Mouse (Mus musculus): ENCODE measurements at regions not wholly inside any gene's neighbourhood (a gene's known extent, or its start where the extent isn't known, plus 50 kb on each side); places are given as distances from the start of the nearest gene placed in this dataset.

DNA sequence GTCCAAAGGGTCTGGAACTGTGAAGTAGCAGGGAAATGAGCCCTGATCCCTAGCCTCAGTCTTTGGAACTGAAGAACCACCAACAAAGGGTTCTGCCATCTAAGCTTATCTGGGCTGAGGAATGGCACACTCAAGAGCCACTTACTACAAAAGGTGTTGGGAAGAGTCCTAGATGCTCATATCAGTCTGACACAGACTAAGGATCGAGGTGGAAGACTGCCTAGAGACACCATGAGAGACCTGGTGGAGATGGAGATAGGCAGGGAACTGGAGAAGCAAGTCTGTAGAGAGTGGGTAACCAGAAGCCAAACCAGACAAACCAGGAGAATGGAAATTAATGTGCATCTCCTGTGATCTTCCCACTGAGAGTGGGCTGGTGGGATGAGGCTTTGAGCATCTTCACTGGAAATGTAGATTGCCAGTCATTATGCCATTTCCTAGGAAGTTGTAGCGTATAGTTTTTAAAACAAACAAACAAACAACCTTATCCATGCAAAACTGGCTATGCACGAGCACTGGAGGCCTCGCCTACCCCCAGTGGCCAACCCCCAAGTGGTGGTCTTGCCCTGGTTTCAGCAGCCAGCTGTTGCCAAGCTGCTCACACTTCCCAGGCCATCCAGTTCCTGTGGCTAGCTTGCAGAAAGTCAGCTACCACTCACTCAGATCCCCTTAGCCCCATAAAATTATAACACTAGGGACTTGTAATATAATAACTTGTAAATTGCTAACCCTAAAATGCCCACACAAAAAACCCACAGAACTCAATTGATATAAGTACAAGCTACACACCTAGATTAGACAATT, 136.2 kb upstream of the Meis1 start:
- Histone ChIP-seq H3K27me3 (no peaks in the 10 kb centered on the region), H3K9ac (no peak overlapping the region), H3K4me2 (no peak overlapping the region), H3K4me3 (replicated peaks) (no peak overlapping the region), H3K36me3 (replicated peaks) (no peaks in the 10 kb centered on the region), H3K9me3 (no peaks in the 10 kb centered on the region), H3K4me1 (peaks cover 7% of the 10 kb centered on the region; the same call in 1 of the 2 replicates), H3K27ac (no peak overlapping the region)
- ATAC-seq (ENCODE audit: low FRiP score) = no peak
- WGBS = 90% methylated on average over 4 of the region's 4 CpGs

DNA sequence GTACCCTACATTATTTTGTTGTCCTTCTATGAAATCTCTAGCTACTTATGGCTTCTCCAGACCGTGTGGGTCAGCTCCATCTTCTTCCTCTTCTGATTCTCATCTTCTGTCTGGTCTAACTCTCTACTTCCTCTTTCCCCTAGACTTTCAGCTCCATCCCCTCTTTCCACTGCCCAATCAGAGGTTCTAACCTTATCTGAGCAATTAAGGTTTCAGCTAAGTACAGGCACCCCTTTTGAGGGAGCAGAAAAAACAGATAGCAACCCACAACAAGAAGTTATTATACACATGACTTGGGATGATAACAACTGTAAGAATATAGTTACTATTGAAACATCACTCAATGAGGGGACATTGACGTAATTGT, 136.8 kb upstream of the Meis1 start:
- Histone ChIP-seq H3K4me3 (replicated peaks) (no peak overlapping the region), H3K9ac (no peak overlapping the region), H3K9me3 (no peaks in the 10 kb centered on the region), H3K4me1 (peaks cover 7% of the 10 kb centered on the region; the same call in 1 of the 2 replicates), H3K36me3 (replicated peaks) (no peaks in the 10 kb centered on the region), H3K27ac (no peak overlapping the region), H3K4me2 (no peak overlapping the region), H3K27me3 (no peaks in the 10 kb centered on the region)
- 85% methylated on average over 2 of the region's 2 CpGs for WGBS
- no peak for ATAC-seq (ENCODE audit: low FRiP score)

DNA sequence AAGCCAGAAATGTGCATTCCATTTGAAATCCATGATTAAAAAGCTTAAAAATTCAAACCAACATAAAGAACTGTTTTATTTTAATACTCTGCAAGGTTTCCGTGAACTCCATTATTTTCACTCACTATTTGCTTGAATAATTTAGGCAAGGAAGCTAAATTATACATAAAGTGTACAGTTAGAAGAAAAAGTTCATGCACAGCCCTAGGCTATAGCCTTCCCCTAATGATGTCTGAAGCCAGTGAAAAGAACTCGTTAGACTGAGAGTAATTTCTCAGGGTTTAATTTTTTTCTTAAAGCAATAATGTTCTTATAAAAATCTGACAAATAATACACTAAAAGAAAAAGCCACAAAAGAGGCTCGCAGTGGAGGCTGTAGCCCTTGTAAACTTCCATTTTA, 141.4 kb upstream of the Meis1 start:
- Histone ChIP-seq H3K9me3 (no peaks in the 10 kb centered on the region), H3K27ac (no peak overlapping the region), H3K27me3 (no peaks in the 10 kb centered on the region), H3K36me3 (replicated peaks) (no peaks in the 10 kb centered on the region), H3K4me1 (peaks cover 7% of the 10 kb centered on the region; the same call in 1 of the 2 replicates), H3K4me2 (no peak overlapping the region), H3K4me3 (replicated peaks) (no peak overlapping the region), H3K9ac (no peak overlapping the region)
- no peak for ATAC-seq (ENCODE audit: low FRiP score)
- WGBS = 38% methylated on average over 3 of the region's 3 CpGs

DNA sequence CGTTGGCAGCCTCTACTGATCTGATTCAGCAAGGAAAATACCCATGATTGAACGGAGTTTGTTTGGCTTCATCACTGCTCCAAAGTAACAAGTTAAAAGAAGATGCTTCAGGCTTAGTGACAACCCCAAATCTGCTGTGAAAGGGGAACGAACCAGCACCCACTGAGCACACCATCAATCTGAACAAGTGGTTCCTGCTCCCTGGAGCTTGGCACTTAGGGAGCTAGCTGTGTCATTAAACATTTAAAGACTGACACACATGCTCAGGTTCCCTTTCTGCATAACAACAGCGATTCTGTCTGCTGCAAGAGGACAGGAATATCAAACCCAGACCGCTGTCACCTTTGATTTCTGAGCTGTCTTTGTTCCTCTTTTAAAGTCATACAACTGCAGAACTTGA, 141.9 kb upstream of the Meis1 start:
- Histone ChIP-seq H3K9me3 (no peaks in the 10 kb centered on the region), H3K4me3 (replicated peaks) (no peak overlapping the region), H3K9ac (no peak overlapping the region), H3K27ac (no peak overlapping the region), H3K27me3 (no peaks in the 10 kb centered on the region), H3K36me3 (replicated peaks) (no peaks in the 10 kb centered on the region), H3K4me1 (peaks cover 7% of the 10 kb centered on the region; the same call in 1 of the 2 replicates), H3K4me2 (no peak overlapping the region)
- 30% methylated on average over 5 of the region's 5 CpGs for WGBS
- no peak for ATAC-seq (ENCODE audit: low FRiP score)

DNA sequence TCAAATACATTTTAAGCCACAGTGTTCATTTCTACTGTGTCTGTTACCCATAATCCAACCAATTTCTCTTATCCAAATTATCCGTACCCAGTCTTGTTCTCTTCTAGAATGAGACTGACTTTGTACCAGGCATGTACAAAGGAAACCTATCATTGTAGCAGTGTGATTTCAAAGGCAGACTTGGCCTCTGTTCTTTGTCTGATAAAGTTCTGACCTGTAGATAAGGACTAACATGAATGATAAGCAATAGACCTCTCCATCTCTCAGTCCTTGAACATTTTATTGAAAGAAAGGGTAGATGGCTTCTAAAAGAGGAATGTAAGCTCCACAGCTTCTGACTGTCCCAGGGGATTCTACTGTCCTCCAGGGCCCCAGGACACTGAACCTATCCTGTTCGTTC, 152.2 kb upstream of the Meis1 start:
- WGBS = 89% methylated on average over 2 of the region's 2 CpGs
- no peak for ATAC-seq (ENCODE audit: low FRiP score)
- Histone ChIP-seq H3K9ac (no peak overlapping the region), H3K9me3 (no peaks in the 10 kb centered on the region), H3K36me3 (replicated peaks) (no peaks in the 10 kb centered on the region), H3K4me1 (peaks cover 4% of the 10 kb centered on the region), H3K4me3 (replicated peaks) (no peak overlapping the region), H3K27me3 (no peaks in the 10 kb centered on the region), H3K4me2 (no peak overlapping the region), H3K27ac (no peak overlapping the region)

DNA sequence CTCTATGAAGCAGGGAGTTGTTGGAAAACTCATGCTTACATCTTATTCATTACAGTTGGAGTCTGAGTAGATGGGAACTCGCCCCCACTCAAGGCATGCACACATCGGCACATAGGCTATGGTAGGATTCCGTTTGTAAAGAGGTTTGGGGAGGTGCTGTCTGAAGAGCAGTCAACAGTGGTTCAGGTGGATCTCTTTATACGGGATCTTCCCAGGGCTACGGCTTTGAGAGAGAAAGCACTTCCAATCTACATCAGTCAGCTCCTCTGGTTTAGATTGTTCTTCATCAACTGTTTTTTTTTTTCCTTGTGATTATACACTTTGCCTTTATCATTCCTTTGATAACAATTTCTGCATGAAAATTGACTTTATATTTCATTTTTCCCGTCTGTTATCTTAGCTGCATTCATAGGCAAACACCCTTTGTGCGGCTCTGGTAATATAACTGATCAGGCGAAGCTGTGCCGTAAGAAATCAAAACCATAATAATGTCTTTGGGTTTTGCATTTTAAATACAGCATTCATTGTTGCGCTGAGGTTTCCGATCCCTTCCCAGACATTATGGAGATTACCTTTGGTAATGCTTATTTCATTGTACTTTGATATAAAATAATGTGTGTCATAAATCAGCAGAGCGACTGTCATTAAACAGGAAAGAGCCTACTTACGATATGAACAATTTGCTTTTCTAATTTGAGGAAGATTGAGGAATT, 155.7 kb upstream of the Meis1 start:
- no peaks in the 10 kb centered on the region for H3K27me3 ChIP-seq
- no peak overlapping the region for H3K4me2 ChIP-seq
- WGBS = 87% methylated on average over 13 of the region's 13 CpGs
- no peaks in the 10 kb centered on the region for H3K9me3 ChIP-seq
- ATAC-seq (ENCODE audit: low FRiP score) = no peak
- H3K4me1 ChIP-seq = peaks cover 4% of the 10 kb centered on the region
- no peak overlapping the region for H3K4me3 ChIP-seq (replicated peaks)
- no peaks in the 10 kb centered on the region for H3K36me3 ChIP-seq (replicated peaks)
- no peak overlapping the region for H3K9ac ChIP-seq
- H3K27ac ChIP-seq = no peak overlapping the region

DNA sequence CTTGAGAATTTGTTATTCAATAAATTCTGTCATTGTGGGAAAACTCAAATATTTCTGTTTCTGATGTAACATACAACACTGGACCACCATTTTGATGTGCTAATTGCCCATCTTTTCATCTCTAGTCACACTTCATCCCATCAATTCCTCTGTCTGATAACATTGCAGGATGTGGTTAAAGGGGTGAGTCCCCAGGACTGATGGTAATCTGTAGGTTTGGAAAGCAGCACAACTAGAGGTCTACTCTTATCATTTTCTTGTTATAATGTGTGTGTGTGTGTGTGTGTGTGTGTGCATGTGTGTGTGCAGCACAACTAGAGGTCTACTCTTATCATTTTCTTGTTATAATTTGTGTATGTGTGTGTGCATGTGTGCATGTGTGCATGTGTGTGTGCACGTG, 160.5 kb upstream of the Meis1 start:
- no peaks in the 10 kb centered on the region for H3K4me1 ChIP-seq
- no peak for ATAC-seq (ENCODE audit: low FRiP score)
- no peaks in the 10 kb centered on the region for H3K36me3 ChIP-seq (replicated peaks)
- H3K9ac ChIP-seq = no peak overlapping the region
- no peak overlapping the region for H3K27ac ChIP-seq
- H3K27me3 ChIP-seq = no peaks in the 10 kb centered on the region
- no peak overlapping the region for H3K4me3 ChIP-seq (replicated peaks)
- H3K9me3 ChIP-seq = no peaks in the 10 kb centered on the region
- no peak overlapping the region for H3K4me2 ChIP-seq
- 90% methylated on average over 1 of the region's 1 CpGs for WGBS

DNA sequence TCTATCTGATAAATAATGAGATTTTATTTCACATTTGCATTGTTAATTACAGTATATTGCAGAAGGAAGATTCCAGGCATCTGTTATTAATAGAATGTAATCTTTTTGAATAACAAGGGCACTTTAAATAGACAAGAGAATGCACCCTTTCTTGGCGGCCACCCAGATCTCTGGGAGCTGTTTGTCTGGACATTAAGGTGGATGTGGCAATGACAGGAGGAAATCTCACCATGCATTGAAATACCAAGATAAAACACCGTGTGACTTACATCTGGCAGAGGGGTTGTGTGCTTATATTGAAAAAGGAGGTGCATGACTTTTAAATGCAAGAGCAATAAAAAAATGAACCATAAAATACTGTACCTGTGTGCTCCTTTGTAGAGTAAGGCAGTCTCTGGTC, 171.0 kb upstream of the Meis1 start:
- 80% methylated on average over 2 of the region's 2 CpGs for WGBS
- ATAC-seq (ENCODE audit: low FRiP score) = no peak
- no peak overlapping the region for H3K4me2 ChIP-seq
- no peak overlapping the region for H3K27ac ChIP-seq
- 0 out of 2 replicates have a peak, but pooled peaks cover 6% of the 10 kb centered on the region for H3K27me3 ChIP-seq
- no peak overlapping the region for H3K9ac ChIP-seq
- H3K4me1 ChIP-seq = peaks cover 8% of the 10 kb centered on the region; the same call in 1 of the 2 replicates
- no peak overlapping the region for H3K4me3 ChIP-seq (replicated peaks)
- no peaks in the 10 kb centered on the region for H3K9me3 ChIP-seq
- H3K36me3 ChIP-seq (replicated peaks) = no peaks in the 10 kb centered on the region

DNA sequence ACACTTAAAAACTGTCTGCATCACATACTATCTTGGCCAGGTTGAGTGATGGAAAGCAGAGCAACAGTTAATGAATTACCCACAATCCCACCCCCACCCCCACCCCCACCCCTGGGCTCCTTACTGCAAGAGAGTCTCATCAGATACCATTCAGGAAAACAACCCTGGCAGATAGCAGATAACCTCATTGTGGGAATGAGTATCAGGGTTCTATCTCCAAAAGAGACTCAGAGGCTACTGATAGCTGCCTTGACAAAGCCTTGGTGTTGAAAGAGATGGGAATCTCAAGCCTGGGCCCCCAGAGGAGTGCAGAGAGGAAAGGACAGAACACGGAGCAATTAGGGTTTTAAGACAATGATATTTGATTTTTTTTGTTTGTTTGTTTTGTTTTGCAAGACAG, 175.7 kb upstream of the Meis1 start:
- Histone ChIP-seq H3K4me3 (replicated peaks) (no peak overlapping the region), H3K4me1 (peaks cover 8% of the 10 kb centered on the region; the same call in 1 of the 2 replicates), H3K9ac (no peak overlapping the region), H3K27me3 (no peaks in the 10 kb centered on the region), H3K4me2 (no peak overlapping the region), H3K27ac (no peak overlapping the region), H3K9me3 (no peaks in the 10 kb centered on the region), H3K36me3 (replicated peaks) (no peaks in the 10 kb centered on the region)
- WGBS = 72% methylated on average over 1 of the region's 1 CpGs
- no peak for ATAC-seq (ENCODE audit: low FRiP score)

DNA sequence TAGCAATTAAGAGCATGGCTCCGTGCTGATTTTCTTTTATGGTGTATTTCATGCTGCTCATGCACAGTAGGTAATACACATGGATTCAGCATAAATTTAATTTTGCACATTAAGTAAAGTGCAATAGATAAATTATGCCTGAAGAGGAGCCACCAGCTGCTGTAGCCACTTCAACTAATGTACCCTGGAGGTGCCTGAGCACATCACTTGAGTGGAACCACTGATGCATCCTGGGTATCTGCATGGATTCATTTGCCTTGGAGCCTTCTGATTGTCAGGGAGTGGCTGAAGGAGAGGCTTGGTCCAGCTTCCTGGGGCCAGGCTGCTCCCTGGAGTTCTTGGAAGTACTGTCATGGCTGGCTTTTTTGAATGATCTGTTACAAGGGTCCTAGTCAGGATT, 179.0 kb upstream of the Meis1 start:
- H3K4me1 ChIP-seq = peaks cover 8% of the 10 kb centered on the region
- peak; percentile 20; the same call in 1 of the 2 replicates for ATAC-seq (ENCODE audit: low FRiP score)
- H3K36me3 ChIP-seq (replicated peaks) = no peaks in the 10 kb centered on the region
- H3K9ac ChIP-seq = no peak overlapping the region
- H3K27ac ChIP-seq = no peak overlapping the region
- 76% methylated on average over 1 of the region's 1 CpGs for WGBS
- H3K4me3 ChIP-seq (replicated peaks) = no peak overlapping the region
- H3K4me2 ChIP-seq = no peak overlapping the region
- no peaks in the 10 kb centered on the region for H3K27me3 ChIP-seq
- H3K9me3 ChIP-seq = no peaks in the 10 kb centered on the region

DNA sequence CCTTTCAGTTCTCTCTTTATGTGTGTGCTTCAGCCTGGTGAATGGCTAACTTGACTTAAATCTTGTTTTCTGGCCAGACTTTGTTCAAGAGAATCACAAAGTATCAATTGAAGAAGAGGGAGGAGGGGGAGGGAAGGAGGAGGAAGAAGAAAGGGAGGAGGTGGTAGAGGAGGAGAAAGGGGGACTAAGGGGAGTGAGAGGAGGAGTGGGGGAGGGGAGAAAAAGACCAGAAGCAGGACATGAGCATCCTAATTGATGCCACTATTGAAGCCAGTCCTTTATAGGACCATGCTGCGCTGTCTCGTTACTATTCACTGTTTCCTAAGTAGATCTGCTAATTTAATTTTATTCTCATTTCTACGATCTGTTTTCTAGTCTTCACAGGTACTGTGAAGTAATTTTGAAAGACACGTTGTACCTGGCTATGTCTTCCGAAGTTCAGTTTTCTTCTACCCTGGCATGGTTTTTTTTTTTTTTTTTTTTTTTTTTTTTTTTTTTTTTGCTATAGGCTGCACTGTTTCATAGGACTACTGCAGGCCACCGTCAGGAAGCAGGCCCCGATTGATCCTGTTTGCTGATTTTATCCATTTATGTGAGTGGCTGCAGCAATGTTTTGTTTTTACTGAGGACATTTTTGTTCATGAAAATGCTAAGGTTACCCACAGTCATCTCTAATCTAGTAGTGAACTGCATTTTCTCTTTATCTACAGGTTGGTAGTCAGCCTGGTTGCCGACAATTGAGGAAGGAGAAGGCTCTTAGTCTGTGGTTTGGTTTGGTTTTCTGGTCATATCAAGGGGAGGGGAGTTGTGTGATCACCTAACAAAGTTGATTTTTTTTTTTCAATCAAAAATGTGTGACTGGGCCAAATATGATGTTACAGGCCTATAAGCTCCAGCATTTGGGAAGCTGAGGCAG, 184.1 kb upstream of the Meis1 start:
- Histone ChIP-seq H3K4me1 (peaks cover 20% of the 10 kb centered on the region), H3K36me3 (replicated peaks) (no peaks in the 10 kb centered on the region), H3K27me3 (0 out of 2 replicates have a peak, but pooled peaks cover 16% of the 10 kb centered on the region), H3K9me3 (no peaks in the 10 kb centered on the region), H3K9ac (no peak overlapping the region), H3K4me2 (no peak overlapping the region), H3K4me3 (replicated peaks) (no peak overlapping the region), H3K27ac (no peak overlapping the region)
- 28% methylated on average over 8 of the region's 8 CpGs for WGBS
- ATAC-seq (ENCODE audit: low FRiP score) = peak; percentile 61; the same call in 1 of the 2 replicates

DNA sequence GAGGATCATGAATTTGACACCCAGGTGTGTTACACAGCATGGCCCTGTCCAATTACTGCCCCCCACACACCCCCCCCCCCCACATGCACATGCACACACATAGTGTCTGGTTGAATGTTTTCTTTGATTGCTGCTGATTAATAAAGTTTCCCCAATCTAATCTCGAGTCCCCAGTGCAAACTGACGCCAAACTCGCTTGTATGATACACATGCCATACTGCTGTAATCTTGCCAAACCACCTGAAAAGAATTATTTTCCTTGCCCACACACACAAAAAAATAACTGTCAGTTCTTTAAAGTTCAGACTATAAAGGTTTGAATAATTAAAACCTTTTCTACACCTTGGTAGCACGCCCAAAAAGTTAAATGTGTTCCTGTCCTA, 184.7 kb upstream of the Meis1 start:
- Histone ChIP-seq H3K4me3 (replicated peaks) (no peak overlapping the region), H3K27ac (no peak overlapping the region), H3K9me3 (no peaks in the 10 kb centered on the region), H3K36me3 (replicated peaks) (no peaks in the 10 kb centered on the region), H3K27me3 (0 out of 2 replicates have a peak, but pooled peaks cover 16% of the 10 kb centered on the region), H3K4me1 (peaks cover 20% of the 10 kb centered on the region), H3K4me2 (no peak overlapping the region), H3K9ac (no peak overlapping the region)
- no peak for ATAC-seq (ENCODE audit: low FRiP score)
- WGBS = 69% methylated on average over 4 of the region's 4 CpGs

Data from forebrain, embryonic 12.5 days (tissue).